Mouse (Mus musculus) megakaryocyte-erythroid progenitor cell, adult 5-6 weeks (primary cell): Measurements from ENCODE around the gene Tmem8. TPM values are rescaled to one million over a fixed set of nuclear protein-coding genes. Genes with fewer than 3 reads are reported as not detected.
"Not testable (repeated sequence)": the region's sequence is repeated elsewhere in the genome, so short reads cannot be mapped to it uniquely, and the experiment has no call there.

ENCODE experiments used
- ATAC-seq: replicated peaks from 2 replicates; pipeline ENCODE4 v1.8.0; 2016; ENCODE audit warnings: mild to moderate bottlenecking, inconsistent platforms; ENCODE audit not compliant: severe bottlenecking, poor library complexity, low FRiP score, low TSS enrichment
- total RNA-seq, 2 experiments: library from RNA; stranded (forward) in 1 of 2; stranded (reverse) in 1 of 2; fragments of 200-1000, 215-1000 nt in 1 of 2; fragments of >200 nt in 1 of 2; fragmentation: Nextera tagmentation in 1 of 2; gene quantifications; 2 replicates each; pipeline ENCODE4 v1.2.3; 2014 to 2017

The Tmem8 gene
- 38.1 and 41.1 TPM in 2 replicates for total RNA-seq (2014; fragmentation: Nextera tagmentation)
- total RNA-seq (2017) = 6.0 and 18.4 TPM in 2 replicates

DNA sequence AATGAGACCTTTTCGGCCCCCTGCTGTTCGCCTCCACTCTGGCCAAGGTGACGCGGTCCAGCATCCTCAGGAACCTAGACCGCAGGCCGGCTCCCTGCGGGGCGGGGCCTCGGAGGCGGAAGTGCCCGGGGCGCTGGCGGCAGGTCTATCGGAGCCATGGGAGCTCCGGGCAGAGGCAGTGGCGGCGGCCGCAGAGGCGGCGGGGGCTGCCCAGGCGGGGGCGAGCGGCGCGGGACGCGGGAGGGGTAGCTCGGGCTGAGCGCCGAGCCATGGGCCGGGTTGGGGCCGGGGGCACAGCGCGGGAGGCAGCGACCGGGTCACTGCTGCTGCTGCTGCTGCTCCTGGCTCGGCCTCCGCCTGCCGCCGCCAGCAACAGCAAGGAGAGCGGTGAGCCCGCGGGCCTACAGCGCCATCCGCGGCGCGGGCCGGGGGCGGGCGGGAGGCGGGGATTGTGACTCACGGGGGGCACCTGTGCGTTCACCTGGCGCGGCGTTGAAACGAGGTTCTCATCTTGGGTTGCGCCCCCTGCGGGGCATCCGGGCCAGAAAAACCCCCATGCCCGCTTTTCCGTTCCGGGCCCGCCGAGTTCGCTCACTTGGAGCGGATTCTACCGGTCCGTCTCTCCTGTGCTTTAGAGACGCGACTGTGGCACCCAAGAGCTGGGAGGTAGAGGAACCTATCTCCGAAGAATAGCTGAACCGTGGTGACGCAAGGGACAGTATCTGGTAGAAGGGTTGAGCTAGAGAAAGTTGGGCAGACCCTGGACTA is at the start of gene Tmem8:
Gene Tmem8, plus strand, starts transcription at position 119 of the 768 bp plus-strand sequence.
- peak; percentile 31; the same call in 1 of the 2 replicates for ATAC-seq

GRCm38 (mm10) chr17:26064916-26065315 is 48.2 kb upstream of the Tmem8 start:
- no peak for ATAC-seq

DNA sequence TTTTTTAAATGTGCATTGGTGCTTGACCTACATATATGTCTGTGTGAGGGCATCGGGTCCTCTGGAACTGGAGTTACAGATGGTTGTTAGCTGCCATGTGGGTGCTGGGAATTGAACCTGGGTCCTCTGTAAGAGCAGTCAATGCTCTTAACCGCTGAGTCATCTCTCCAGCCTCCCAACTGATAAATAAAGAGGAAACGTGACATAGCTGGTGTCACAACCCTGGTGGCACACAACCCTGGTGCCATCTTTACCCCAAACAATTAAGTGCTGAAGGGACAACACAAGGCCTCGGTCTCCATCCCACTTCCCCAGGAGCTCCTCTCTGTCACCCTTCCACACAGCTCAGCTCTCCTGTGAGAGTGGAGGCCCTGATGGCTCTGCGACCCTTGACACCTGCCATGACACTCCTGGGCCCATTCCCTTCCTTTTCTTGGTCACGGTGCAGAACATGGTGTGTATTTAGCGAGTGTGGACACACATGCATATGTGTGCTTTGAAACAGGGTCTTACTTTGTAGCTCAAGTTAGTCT is 46.5 kb upstream of the Tmem8 start:
- ATAC-seq = no peak

GRCm38 (mm10) chr17:26068024-26068830 is 44.9 kb upstream of the Tmem8 start:
- no peak for ATAC-seq

DNA sequence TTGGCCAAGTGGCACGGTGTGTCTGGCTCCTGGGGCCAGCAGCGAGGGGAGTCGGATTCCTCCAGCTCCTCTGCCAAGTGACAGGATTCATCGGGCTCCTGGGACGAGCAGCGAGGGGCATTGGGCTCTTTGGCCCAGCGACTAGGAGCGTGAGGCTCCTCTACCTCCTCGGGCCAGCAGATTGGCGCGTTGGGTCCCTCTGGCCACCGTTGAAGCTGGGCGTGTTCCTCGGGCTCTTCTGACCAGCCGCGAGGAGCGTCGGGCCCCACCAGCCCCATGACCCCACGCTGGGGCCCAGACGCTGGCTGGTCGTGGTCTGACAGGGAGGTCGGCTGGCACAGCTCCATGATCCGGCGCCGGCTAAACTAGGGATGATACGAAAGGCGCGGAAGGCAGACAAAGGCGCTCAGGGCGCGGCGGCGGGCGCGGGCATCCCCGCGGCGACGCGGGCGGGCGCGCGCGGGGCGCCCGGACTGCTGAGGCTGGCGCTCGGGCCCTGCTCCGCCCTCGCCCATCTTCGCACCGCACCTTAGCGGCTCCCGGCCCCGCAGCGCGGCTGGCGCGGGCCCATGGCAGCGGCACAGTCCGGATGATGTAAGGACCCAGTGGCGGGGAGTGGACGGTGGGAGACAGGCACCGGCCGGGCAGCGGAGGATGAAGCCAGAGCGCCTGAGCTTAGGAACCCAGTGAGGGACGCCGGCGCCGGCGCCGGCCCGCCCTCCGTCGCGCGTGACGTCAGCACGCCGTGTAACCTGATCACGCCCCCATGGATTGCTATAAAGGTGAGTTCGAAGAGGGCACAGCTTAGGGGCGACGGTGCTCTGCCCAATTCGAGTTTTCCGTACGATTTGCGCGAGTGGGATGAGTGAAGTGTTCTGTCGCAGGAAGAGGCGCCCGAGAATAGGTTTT is 44.0 kb upstream of the Tmem8 start, which contains the start of gene Rab11fip3:
Gene Rab11fip3, minus strand, starts transcription at position 725 of the 909 bp plus-strand sequence.
- peak; percentile 78 for ATAC-seq

- ATAC-seq = no peak
These were observed 43.0 kb upstream of the Tmem8 start for GRCm38 (mm10) chr17:26070136-26070535.

- ATAC-seq = no peak
These were observed 37.9 kb upstream of the Tmem8 start for GRCm38 (mm10) chr17:26075246-26075645.

DNA sequence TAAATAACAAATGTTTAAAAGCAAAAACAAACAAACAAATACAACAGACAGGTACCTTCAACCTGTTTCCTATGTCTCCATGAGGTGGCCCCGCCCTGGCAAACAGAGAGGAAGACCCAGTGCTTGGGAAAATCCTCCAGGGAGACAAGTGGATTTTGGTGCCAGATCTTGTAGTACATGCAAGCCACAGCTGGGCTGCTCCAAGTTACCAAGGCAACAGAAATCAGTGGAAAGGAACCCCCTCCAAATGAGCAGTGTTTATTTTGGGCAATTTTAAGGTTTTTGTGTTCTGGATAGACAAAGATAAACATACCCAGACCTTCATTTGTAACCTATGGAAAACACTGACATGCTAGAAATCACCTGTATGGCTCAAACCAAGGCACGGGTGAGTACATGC is 34.2 kb upstream of the Tmem8 start:
- no peak for ATAC-seq

- no peak for ATAC-seq
These were observed 32.2 kb upstream of the Tmem8 start for GRCm38 (mm10) chr17:26080867-26081266.

GRCm38 (mm10) chr17:26087059-26087564 is 26.0 kb upstream of the Tmem8 start:
- no peak for ATAC-seq

DNA sequence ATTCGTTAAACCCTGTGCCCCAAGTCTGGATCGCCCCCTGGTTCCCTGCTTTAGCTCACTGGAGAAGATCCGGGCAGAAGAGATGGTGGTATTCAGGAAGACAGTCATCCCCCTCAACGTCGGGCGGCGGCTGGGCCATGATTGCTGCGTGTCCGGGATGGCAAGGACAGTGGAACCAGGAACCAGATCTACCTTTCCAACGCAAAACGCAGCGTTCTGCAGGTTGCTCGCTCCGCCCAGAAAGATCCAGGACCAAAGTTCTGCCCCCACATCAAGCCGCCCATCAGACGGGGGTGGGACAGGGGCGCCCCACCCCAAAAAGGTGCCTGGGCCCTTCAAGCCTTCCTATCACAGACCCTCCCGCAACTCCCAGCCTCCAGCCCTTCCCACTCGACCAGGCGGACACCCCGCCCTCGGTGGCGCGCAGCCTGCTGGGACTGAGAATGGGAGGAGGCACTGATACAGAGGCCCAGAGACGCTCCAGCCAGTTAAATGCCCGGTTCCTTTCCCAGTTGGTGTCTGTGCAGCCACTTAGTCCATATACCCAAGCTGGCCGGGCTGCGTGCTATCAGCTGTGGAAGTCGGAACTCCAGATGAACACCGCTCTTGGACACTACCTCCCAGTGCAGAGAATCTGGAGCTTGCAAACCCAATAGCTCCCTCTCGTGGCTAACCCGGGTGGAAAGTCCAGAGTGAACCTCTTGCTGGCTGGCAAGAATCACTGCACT is 23.0 kb upstream of the Tmem8 start, which contains the start of gene Decr2:
Gene Decr2, minus strand, starts transcription at position 433 of the 728 bp plus-strand sequence.
- ATAC-seq = peak; percentile 84

- no peak for ATAC-seq
These were observed 18.5 kb upstream of the Tmem8 start for GRCm38 (mm10) chr17:26094531-26095110.

DNA sequence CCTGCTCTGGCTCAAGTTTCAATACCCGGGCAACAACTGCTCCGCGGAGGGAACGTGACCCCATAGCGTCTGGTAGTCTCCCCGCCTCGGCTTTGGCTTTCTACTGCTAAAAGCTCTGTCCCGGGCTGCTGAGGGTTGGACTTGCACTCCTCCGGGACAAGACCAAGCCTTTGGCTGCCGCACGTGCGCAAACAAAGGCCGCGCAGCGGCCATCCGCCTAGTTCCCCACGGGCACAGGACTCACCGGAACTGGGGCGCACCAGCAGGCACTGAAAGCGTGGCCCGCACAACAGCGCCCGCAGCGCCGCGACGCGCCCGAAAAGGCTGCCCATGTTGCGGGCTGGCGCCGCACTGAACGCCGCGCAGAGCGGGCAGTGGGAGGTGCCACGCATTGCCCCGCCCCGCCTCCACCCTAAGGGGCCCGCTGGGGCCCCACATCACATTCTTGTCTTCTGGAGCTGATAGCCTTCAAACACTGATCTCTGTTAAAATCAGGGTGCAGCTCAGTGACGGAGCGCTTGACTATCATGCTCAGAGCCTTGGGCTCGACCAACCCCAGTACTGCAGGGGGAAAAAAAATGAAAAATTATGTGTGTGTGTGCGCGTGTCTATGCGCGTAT is 17.9 kb upstream of the Tmem8 start, which contains the start of gene Nme4:
Gene Nme4, minus strand, starts transcription at position 482 of the 620 bp plus-strand sequence.
- peak; percentile 89 for ATAC-seq

DNA sequence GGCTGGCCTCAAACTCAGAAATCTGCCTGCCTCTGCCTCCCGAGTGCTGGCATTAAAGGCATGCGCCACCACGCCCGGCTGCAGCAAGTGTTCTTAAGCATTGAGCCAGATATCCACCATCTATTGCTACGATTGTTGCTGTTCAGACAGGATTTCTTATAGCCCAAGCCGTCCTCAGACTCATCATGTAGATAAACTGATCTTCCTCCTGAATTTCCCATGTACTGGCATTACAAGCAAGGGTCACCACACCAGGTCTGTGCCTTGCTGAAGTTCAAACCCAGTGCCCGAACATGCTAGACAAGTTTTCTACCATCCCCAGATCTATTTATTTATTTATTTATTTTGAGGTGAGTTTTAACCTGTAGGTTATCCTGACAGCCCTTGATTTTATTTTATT is 14.6 kb upstream of the Tmem8 start:
- no peak for ATAC-seq

- ATAC-seq = not testable (repeated sequence)
These were observed 13.8 kb upstream of the Tmem8 start for GRCm38 (mm10) chr17:26099316-26099715.

DNA sequence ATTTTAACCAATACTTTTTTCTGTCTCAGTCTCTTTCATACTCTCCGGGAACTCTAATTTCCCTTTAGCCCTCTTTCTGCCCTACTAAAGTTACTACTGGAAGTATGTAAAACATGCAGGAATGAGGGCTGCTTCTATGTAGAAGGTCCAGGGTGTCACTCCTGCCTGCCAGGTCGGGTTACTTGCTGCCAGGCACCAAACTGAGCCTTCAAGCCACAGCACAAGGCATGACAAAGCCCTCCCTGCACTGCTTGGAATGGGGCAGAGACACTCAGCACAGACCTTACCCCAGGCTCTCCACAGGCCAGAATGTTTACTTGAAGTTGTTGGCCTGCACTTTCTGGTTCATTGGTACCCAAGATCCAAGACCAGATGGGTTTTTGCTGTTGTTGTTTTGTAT is 12.9 kb upstream of the Tmem8 start:
- ATAC-seq = no peak

- no peak for ATAC-seq
These were observed 11.6 kb upstream of the Tmem8 start for GRCm38 (mm10) chr17:26101478-26101877.
